Mouse (Mus musculus): ENCODE data around the gene R3hdml. TPM values are rescaled to one million over a fixed set of nuclear protein-coding genes. Genes with fewer than 3 reads are reported as not detected.

Gene R3hdml
- total and polyA plus RNA-seq, 3 experiments, result not detected

- Histone ChIP-seq H3K4me2 (ENCODE audit: insufficient read depth, low read depth, poor library complexity, severe bottlenecking) (no peak overlapping the region), H3K9ac (ENCODE audit: insufficient read depth, low read depth) (no peak overlapping the region), H3K27me3 (replicated peaks) (peaks cover 91% of the 10 kb centered on the region), H3K4me3 (replicated peaks in 1 of 3; ENCODE audit: low read depth in 2 of 3, low read length in 2 of 3, poor library complexity in 1 of 3) (no peak overlapping the region), H3K79me2 (replicated peaks; ENCODE audit: control insufficient read depth, extremely low read depth, insufficient read depth, poor library complexity, severe bottlenecking) (no peaks in the 10 kb centered on the region), H3K4me1 (ENCODE audit: control insufficient read depth in 1 of 2, insufficient read depth in 2 of 2) (peaks cover 0 to 3% of the 10 kb centered on the region in 2 experiments; a peak in 1 of 4 replicates), H3K27ac (ENCODE audit: insufficient read depth, low read depth) (no peak overlapping the region), H3K36me3 (replicated peaks in 1 of 2; ENCODE audit: control insufficient read depth in 1 of 2, insufficient read depth in 1 of 2, low read length in 1 of 2) (no peaks in the 10 kb centered on the region), H3K9me3 (replicated peaks; ENCODE audit: low read length) (peaks cover 3% of the 10 kb centered on the region)
- dilution Hi-C loops (cut with MboI; ENCODE audit: extremely low pct_ligation_motif_present, extremely low pct_unique_long_range_greater_than_20kb, low sequenced_read_pairs) (no loop called here), in situ Hi-C loops (cut with MboI; ENCODE audit: low pct_ligation_motif_present, low pct_unique_long_range_greater_than_20kb, low sequenced_read_pairs) (no loop called here)
- no peak for TF ChIP-seq POLR2AphosphoS2 (IDR thresholded peaks at IDR 0.05; ENCODE audit: low read depth, low read length)
- no peak for TF ChIP-seq RAD21 (IDR thresholded peaks at IDR 0.05; ENCODE audit: low read depth, low read length)
- no peak for TF ChIP-seq NELFE (IDR thresholded peaks at IDR 0.05; ENCODE audit: low read depth, low read length)
- no peak for TF ChIP-seq ZKSCAN1 (IDR thresholded peaks at IDR 0.05; ENCODE audit: borderline replicate concordance, low read depth, low read length)
- TF ChIP-seq JUN (IDR thresholded peaks at IDR 0.05; ENCODE audit: insufficient read depth, low read depth, low read length), result no peak
- no peak for TF ChIP-seq PAX5 (IDR thresholded peaks at IDR 0.05; ENCODE audit: low read length)
- no peak for TF ChIP-seq EP300 (IDR thresholded peaks at IDR 0.05; ENCODE audit: low read length)
- TF ChIP-seq JUND (conservative IDR thresholded peaks at IDR 0.05; ENCODE audit: low read depth, low read length), result no peak
- no peak for TF ChIP-seq HCFC1 (IDR thresholded peaks at IDR 0.05; ENCODE audit: low read depth, low read length)
- no peak for TF ChIP-seq MAX (IDR thresholded peaks at IDR 0.05; ENCODE audit: low read length)
- TF ChIP-seq GABPA (IDR thresholded peaks at IDR 0.05; ENCODE audit: insufficient replicate concordance, low read depth, low read length), result no peak
- no peak for TF ChIP-seq ETS1 (conservative IDR thresholded peaks at IDR 0.05; ENCODE audit: low read depth, low read length)
- no peak for TF ChIP-seq TCF12 (IDR thresholded peaks at IDR 0.05; ENCODE audit: low read depth, low read length)
- no peak for DNase-seq (ENCODE audit: extremely low read depth)
Observed at GRCm38 (mm10) chr2:163493031-163493430, 913 bp downstream of the R3hdml start.

- Histone ChIP-seq H3K79me2 (replicated peaks; ENCODE audit: control insufficient read depth, extremely low read depth, insufficient read depth, poor library complexity, severe bottlenecking) (no peaks in the 10 kb centered on the region), H3K4me2 (ENCODE audit: insufficient read depth, low read depth, poor library complexity, severe bottlenecking) (no peak overlapping the region), H3K4me1 (ENCODE audit: control insufficient read depth in 1 of 2, insufficient read depth in 2 of 2) (peaks cover 0 to 3% of the 10 kb centered on the region in 2 experiments; a peak in 1 of 4 replicates), H3K4me3 (replicated peaks in 1 of 3; ENCODE audit: low read depth in 2 of 3, low read length in 2 of 3, poor library complexity in 1 of 3) (no peak overlapping the region), H3K9ac (ENCODE audit: insufficient read depth, low read depth) (no peak overlapping the region), H3K27me3 (replicated peaks) (peaks cover 92% of the 10 kb centered on the region), H3K27ac (ENCODE audit: insufficient read depth, low read depth) (no peak overlapping the region), H3K9me3 (replicated peaks; ENCODE audit: low read length) (peaks cover 3% of the 10 kb centered on the region), H3K36me3 (replicated peaks in 1 of 2; ENCODE audit: control insufficient read depth in 1 of 2, insufficient read depth in 1 of 2, low read length in 1 of 2) (no peaks in the 10 kb centered on the region)
- no peak for DNase-seq (ENCODE audit: extremely low read depth)
- dilution Hi-C loops (cut with MboI; ENCODE audit: extremely low pct_ligation_motif_present, extremely low pct_unique_long_range_greater_than_20kb, low sequenced_read_pairs) (no loop called here), in situ Hi-C loops (cut with MboI; ENCODE audit: low pct_ligation_motif_present, low pct_unique_long_range_greater_than_20kb, low sequenced_read_pairs) (no loop called here)
- TF ChIP-seq MXI1 (IDR thresholded peaks at IDR 0.05; ENCODE audit: low read depth, low read length) (no peak), CHD2 (IDR thresholded peaks at IDR 0.05; ENCODE audit: low read length) (no peak), POLR2A (IDR thresholded peaks at IDR 0.05; ENCODE audit: low read depth, low read length) (no peak), ZNF384 (IDR thresholded peaks at IDR 0.05; ENCODE audit: low read depth, low read length) (no peak), ZKSCAN1 (IDR thresholded peaks at IDR 0.05; ENCODE audit: borderline replicate concordance, low read depth, low read length) (no peak), MAZ (IDR thresholded peaks at IDR 0.05; ENCODE audit: low read depth, low read length) (no peak), NELFE (IDR thresholded peaks at IDR 0.05; ENCODE audit: low read depth, low read length) (no peak), MEF2A (IDR thresholded peaks at IDR 0.05; ENCODE audit: borderline replicate concordance, low read depth, low read length) (no peak)
Observed at GRCm38 (mm10) chr2:163493976-163494375, 1.9 kb downstream of the R3hdml start.
